Mouse (Mus musculus) G1E (cell line): ENCODE measurements around the gene Pdzd8. TPM values are rescaled to one million over a fixed set of nuclear protein-coding genes. Genes with fewer than 3 reads are reported as not detected.

Experiments
- ATAC-seq: 2 replicates; pipeline ENCODE4 v1.8.0; 2016; ENCODE audit warnings: mild to moderate bottlenecking; ENCODE audit not compliant: insufficient number of reproducible peaks, poor library complexity, low FRiP score, severe bottlenecking; ENCODE audit errors: extremely low read depth
- DNase-seq: peaks from one replicate; pipeline ENCODE4 v3.0.0; 2012; ENCODE audit warnings: low spot score
- H3K27me3 ChIP-seq: 2 replicates; pipeline ENCODE4 v1.6.1; 2012; ENCODE audit warnings: mild to moderate bottlenecking, low read length, inconsistent platforms; ENCODE audit not compliant: insufficient read depth
- H3K36me3 ChIP-seq: replicated peaks from 2 replicates; pipeline ENCODE3; 2012; ENCODE audit warnings: mild to moderate bottlenecking, inconsistent platforms
- H3K4me1 ChIP-seq: 2 replicates; pipeline ENCODE4 v1.6.1; 2012; ENCODE audit warnings: low read depth, low read length, inconsistent platforms, mixed read lengths; ENCODE audit not compliant: insufficient read depth
- H3K4me3 ChIP-seq: 2 replicates; pipeline ENCODE4 v1.5.1; 2012; ENCODE audit warnings: low read depth, mild to moderate bottlenecking, inconsistent platforms, low read length, moderate library complexity, mixed read lengths
- H3K9me3 ChIP-seq: replicated peaks from 2 replicates; pipeline ENCODE4 v1.6.1; 2012; ENCODE audit warnings: inconsistent platforms
- CTCF ChIP-seq: IDR thresholded peaks from 2 replicates; pipeline ENCODE4 v1.5.1; 2012; ENCODE audit warnings: low read depth, low read length, inconsistent platforms, mixed read lengths
- GATA1 ChIP-seq: IDR thresholded peaks from 2 replicates; pipeline ENCODE4 v1.6.1; 2012; ENCODE audit warnings: borderline replicate concordance, low read length, inconsistent platforms, mixed read lengths
- GATA2 ChIP-seq: IDR thresholded peaks from 2 replicates; pipeline ENCODE4 v1.6.1; 2012; ENCODE audit warnings: low read depth, low read length, inconsistent platforms, borderline replicate concordance
- POLR2AphosphoS5 ChIP-seq: IDR thresholded peaks from 2 replicates; pipeline ENCODE4 v1.6.1; 2012; ENCODE audit warnings: low read depth, low read length, inconsistent platforms; ENCODE audit not compliant: insufficient replicate concordance
- TAL1 ChIP-seq: conservative IDR thresholded peaks from 2 replicates; pipeline ENCODE4 v1.6.1; 2012; ENCODE audit warnings: low read depth, low read length, inconsistent platforms, mixed read lengths
- polyA plus RNA-seq: library from polyadenylated mRNA; stranded (reverse); fragments of >175 nt; gene quantifications from 2 replicates; pipeline ENCODE4 v1.2.3, GENCODE M21; 2012
- total RNA-seq, 2 experiments: library from RNA; stranded (forward) in 1 of 2; stranded (reverse) in 1 of 2; fragments of 200-1000 nt in 1 of 2; fragments of >200 nt in 1 of 2; fragmentation: Nextera tagmentation in 1 of 2; gene quantifications; 2 replicates each; pipeline ENCODE4 v1.2.3; 2014 to 2017

The Pdzd8 gene
- total and polyA plus RNA-seq, 3 experiments: 15.1 to 81.6 (median 40.0) TPM

- Histone ChIP-seq H3K9me3 (no peaks in the 10 kb centered on the region), H3K27me3 (no peaks in the 10 kb centered on the region), H3K4me1 (no peaks in the 10 kb centered on the region; the same call in 1 of the 2 replicates), H3K36me3 (peaks cover 60% of the 10 kb centered on the region), H3K4me3 (no peak overlapping the region)
- TF ChIP-seq POLR2AphosphoS5 (no peak), CTCF (no peak), GATA1 (no peak), TAL1 (no peak), GATA2 (no peak)
- no peak for ATAC-seq
- DNase-seq: no peak
Measured at GRCm38 (mm10) chr19:59315308-59315707, 30.3 kb downstream of the Pdzd8 start.

- Histone ChIP-seq H3K4me3 (no peak overlapping the region), H3K9me3 (no peaks in the 10 kb centered on the region), H3K4me1 (0 out of 2 replicates have a peak, but pooled peaks cover 3% of the 10 kb centered on the region), H3K36me3 (peaks cover 55% of the 10 kb centered on the region), H3K27me3 (no peaks in the 10 kb centered on the region)
- no peak for DNase-seq
- TF ChIP-seq POLR2AphosphoS5 (no peak), GATA2 (no peak), GATA1 (no peak), TAL1 (no peak), CTCF (no peak)
- ATAC-seq: peak; percentile 42
Measured at GRCm38 (mm10) chr19:59292183-59292839, 53.3 kb downstream of the Pdzd8 start.

GRCm38 (mm10) chr19:59289811-59290210 lies 55.8 kb downstream of the Pdzd8 start:
- TF ChIP-seq GATA2 (no peak), POLR2AphosphoS5 (no peak), GATA1 (no peak), TAL1 (no peak), CTCF (no peak)
- no peak for ATAC-seq
- Histone ChIP-seq H3K4me1 (0 out of 2 replicates have a peak, but pooled peaks cover 3% of the 10 kb centered on the region), H3K4me3 (no peak overlapping the region), H3K27me3 (no peaks in the 10 kb centered on the region), H3K36me3 (peaks cover 58% of the 10 kb centered on the region), H3K9me3 (no peaks in the 10 kb centered on the region)
- DNase-seq: no peak

- H3K36me3 ChIP-seq: peaks cover 59% of the 10 kb centered on the region
- TF ChIP-seq CTCF (no peak), GATA2 (no peak), POLR2AphosphoS5 (no peak), GATA1 (no peak), TAL1 (no peak)
- H3K4me1 ChIP-seq: 0 out of 2 replicates have a peak, but pooled peaks cover 3% of the 10 kb centered on the region
- no peak for ATAC-seq
- no peak overlapping the region for H3K4me3 ChIP-seq
- no peak for DNase-seq
- H3K27me3 ChIP-seq: no peaks in the 10 kb centered on the region
- no peaks in the 10 kb centered on the region for H3K9me3 ChIP-seq
Measured at GRCm38 (mm10) chr19:59289042-59289441, 56.5 kb downstream of the Pdzd8 start.

- no peak for ATAC-seq
- Histone ChIP-seq H3K36me3 (peaks cover 51% of the 10 kb centered on the region), H3K4me3 (no peak overlapping the region), H3K27me3 (no peaks in the 10 kb centered on the region), H3K9me3 (peaks cover 7% of the 10 kb centered on the region), H3K4me1 (no peaks in the 10 kb centered on the region)
- DNase-seq: no peak
- TF ChIP-seq POLR2AphosphoS5: no peak
- TF ChIP-seq TAL1: no peak
- TF ChIP-seq GATA2: no peak
- TF ChIP-seq CTCF: no peak
- TF ChIP-seq GATA1: no peak
Measured at GRCm38 (mm10) chr19:59282001-59282400, 63.6 kb downstream of the Pdzd8 start.

- Histone ChIP-seq H3K36me3 (peaks cover 45% of the 10 kb centered on the region), H3K4me1 (no peaks in the 10 kb centered on the region), H3K9me3 (peaks cover 7% of the 10 kb centered on the region), H3K4me3 (no peak overlapping the region), H3K27me3 (no peaks in the 10 kb centered on the region)
- no peak for ATAC-seq
- no peak for DNase-seq
- TF ChIP-seq POLR2AphosphoS5 (no peak), CTCF (no peak), GATA2 (no peak), GATA1 (no peak), TAL1 (no peak)
Measured at GRCm38 (mm10) chr19:59280841-59281240, 64.7 kb downstream of the Pdzd8 start.

GRCm38 (mm10) chr19:59276354-59276753 lies 69.2 kb downstream of the Pdzd8 start:
- DNase-seq (no peak), ATAC-seq (no peak)
- Histone ChIP-seq H3K36me3 (peaks cover 23% of the 10 kb centered on the region), H3K9me3 (peaks cover 7% of the 10 kb centered on the region), H3K27me3 (no peaks in the 10 kb centered on the region), H3K4me1 (no peaks in the 10 kb centered on the region), H3K4me3 (no peak overlapping the region)
- TF ChIP-seq GATA1 (no peak), POLR2AphosphoS5 (no peak), CTCF (no peak), TAL1 (no peak), GATA2 (no peak)
